Mouse (Mus musculus): ENCODE results near the gene Tmprss9. TPM values are rescaled to one million over a fixed set of nuclear protein-coding genes. Genes with fewer than 3 reads are reported as not detected.

Gene Tmprss9
- polyA plus RNA-seq, 1 experiment from 2014 or later = 0.31 TPM

- WGBS = 67% methylated on average over 14 of the region's 14 CpGs
- no peak overlapping the region for H3K27ac ChIP-seq (replicated peaks)
- no peak overlapping the region for H3K4me2 ChIP-seq
- peaks cover 8% of the 10 kb centered on the region; the same call in 1 of the 2 replicates for H3K4me1 ChIP-seq (replicated peaks)
- H3K9ac ChIP-seq = no peak overlapping the region
- no peak overlapping the region for H3K4me3 ChIP-seq
- H3K27me3 ChIP-seq = no peaks in the 10 kb centered on the region
- H3K36me3 ChIP-seq = no peaks in the 10 kb centered on the region
- H3K9me3 ChIP-seq = no peaks in the 10 kb centered on the region
- ATAC-seq (ENCODE audit: low read depth) = no peak
These were observed 75.2 kb downstream of the Tmprss9 start for GRCm38 (mm10) chr10:80946684-80947437.

DNA sequence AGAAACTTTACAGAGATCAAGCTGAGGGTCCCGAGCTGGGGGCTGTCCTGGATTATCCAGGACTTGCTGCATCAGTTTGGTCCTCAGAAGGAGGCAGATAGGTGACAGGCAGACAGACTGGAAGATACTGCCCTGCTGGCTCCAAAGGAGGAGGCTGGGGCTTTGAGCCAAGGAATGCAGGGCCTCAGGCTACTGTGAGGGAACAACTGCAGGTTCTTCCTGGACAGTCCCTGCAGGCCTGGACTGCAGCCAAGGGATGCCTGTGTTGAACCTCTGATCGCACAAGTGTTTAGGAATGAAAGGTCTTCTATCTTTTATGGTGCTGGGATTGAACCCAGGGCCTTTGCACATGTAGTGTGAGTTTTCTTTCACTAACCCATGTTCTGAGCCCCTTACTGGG, 76.2 kb downstream of the Tmprss9 start:
- ATAC-seq (ENCODE audit: low read depth) = no peak
- Histone ChIP-seq H3K4me1 (replicated peaks) (peaks cover 8% of the 10 kb centered on the region; the same call in 1 of the 2 replicates), H3K27me3 (no peaks in the 10 kb centered on the region), H3K9me3 (no peaks in the 10 kb centered on the region), H3K9ac (no peak overlapping the region), H3K4me3 (no peak overlapping the region), H3K4me2 (no peak overlapping the region), H3K27ac (replicated peaks) (no peak overlapping the region), H3K36me3 (no peaks in the 10 kb centered on the region)
- WGBS = 51% methylated on average over 2 of the region's 2 CpGs

GRCm38 (mm10) chr10:80948570-80948969, 76.9 kb downstream of the Tmprss9 start:
- Histone ChIP-seq H3K4me2 (no peak overlapping the region), H3K4me3 (no peak overlapping the region), H3K27ac (replicated peaks) (no peak overlapping the region), H3K36me3 (no peaks in the 10 kb centered on the region), H3K4me1 (replicated peaks) (peaks cover 8% of the 10 kb centered on the region; the same call in 1 of the 2 replicates), H3K9ac (no peak overlapping the region), H3K9me3 (no peaks in the 10 kb centered on the region), H3K27me3 (no peaks in the 10 kb centered on the region)
- 31% methylated on average over 6 of the region's 6 CpGs for WGBS
- ATAC-seq (ENCODE audit: low read depth) = no peak

GRCm38 (mm10) chr10:80949081-80949480, 77.4 kb downstream of the Tmprss9 start:
- no peak for ATAC-seq (ENCODE audit: low read depth)
- Histone ChIP-seq H3K27me3 (no peaks in the 10 kb centered on the region), H3K4me2 (no peak overlapping the region), H3K4me1 (replicated peaks) (peaks cover 8% of the 10 kb centered on the region; the same call in 1 of the 2 replicates), H3K36me3 (no peaks in the 10 kb centered on the region), H3K9me3 (no peaks in the 10 kb centered on the region), H3K4me3 (no peak overlapping the region), H3K27ac (replicated peaks) (no peak overlapping the region), H3K9ac (no peak overlapping the region)
- WGBS = 80% methylated on average over 3 of the region's 3 CpGs

MicroRNA genes within 50 kb of the gene (microRNA counts, 519-probe panel; counts per million panel counts)
- microRNA mmu-miR-1982 = not detected

Small RNAs within 50 kb of the gene (microRNA-seq; reads per million reads assigned to microRNA genes)
- 2.5 reads per million, percentile 10 among the genes with 10 or more reads in this experiment for gene Mir1982

Other genes with a start within 250 kb of the Tmprss9 start
- gene Csnk1g2, start 249.0 kb upstream of the Tmprss9 start, polyA plus RNA-seq (2015; fragmentation: Nextera tagmentation; extraction: Ambion mirVana) = 98.0 and 110 TPM in 2 replicates
- gene Btbd2, start 214.8 kb upstream of the Tmprss9 start, polyA plus RNA-seq (2015; fragmentation: Nextera tagmentation; extraction: Ambion mirVana) = 93.9 and 100.0 TPM in 2 replicates
- 61.4 and 63.4 TPM in 2 replicates for gene Mknk2, start 193.7 kb upstream of the Tmprss9 start, polyA plus RNA-seq (2015; fragmentation: Nextera tagmentation; extraction: Ambion mirVana)
- 46.4 and 55.1 TPM in 2 replicates for gene Mob3a, start 169.9 kb upstream of the Tmprss9 start, polyA plus RNA-seq (2015; fragmentation: Nextera tagmentation; extraction: Ambion mirVana)
- 37.2 and 39.1 TPM in 2 replicates for gene Izumo4, start 169.7 kb upstream of the Tmprss9 start, polyA plus RNA-seq (2015; fragmentation: Nextera tagmentation; extraction: Ambion mirVana)
- gene Ap3d1, start 129.6 kb upstream of the Tmprss9 start, polyA plus RNA-seq (2015; fragmentation: Nextera tagmentation; extraction: Ambion mirVana) = 106 and 114 TPM in 2 replicates
- gene Dot1l, start 116.6 kb upstream of the Tmprss9 start, polyA plus RNA-seq (2015; fragmentation: Nextera tagmentation; extraction: Ambion mirVana) = 16.4 and 19.5 TPM in 2 replicates
- 67.5 and 71.0 TPM in 2 replicates for gene Sf3a2, start 73.7 kb upstream of the Tmprss9 start, polyA plus RNA-seq (2015; fragmentation: Nextera tagmentation; extraction: Ambion mirVana)
- 128 and 137 TPM in 2 replicates for gene Plekhj1, start 73.2 kb upstream of the Tmprss9 start, polyA plus RNA-seq (2015; fragmentation: Nextera tagmentation; extraction: Ambion mirVana)
- gene Amh, start 66.6 kb upstream of the Tmprss9 start, polyA plus RNA-seq (2015; fragmentation: Nextera tagmentation; extraction: Ambion mirVana) = 0.11 TPM in 1 of 2 replicates, not detected in the other
- 0.76 and 1.1 TPM in 2 replicates for gene Jsrp1, start 58.4 kb upstream of the Tmprss9 start, polyA plus RNA-seq (2015; fragmentation: Nextera tagmentation; extraction: Ambion mirVana)
- gene Oaz1, start 45.2 kb upstream of the Tmprss9 start, polyA plus RNA-seq (2015; fragmentation: Nextera tagmentation; extraction: Ambion mirVana) = 1,173 and 1,183 TPM in 2 replicates
- 2.3 and 3.2 TPM in 2 replicates for gene Lingo3, start 27.8 kb upstream of the Tmprss9 start, polyA plus RNA-seq (2015; fragmentation: Nextera tagmentation; extraction: Ambion mirVana)
- gene Lsm7, start 16.6 kb upstream of the Tmprss9 start, polyA plus RNA-seq (2015; fragmentation: Nextera tagmentation; extraction: Ambion mirVana) = 199 and 218 TPM in 2 replicates
- 62.0 and 66.2 TPM in 2 replicates for gene Sppl2b, start 16.6 kb upstream of the Tmprss9 start, polyA plus RNA-seq (2015; fragmentation: Nextera tagmentation; extraction: Ambion mirVana)
- gene Timm13, start 29.1 kb downstream of the Tmprss9 start, polyA plus RNA-seq (2015; fragmentation: Nextera tagmentation; extraction: Ambion mirVana) = 328 and 331 TPM in 2 replicates
- gene Lmnb2, start 46.4 kb downstream of the Tmprss9 start, polyA plus RNA-seq (2015; fragmentation: Nextera tagmentation; extraction: Ambion mirVana) = 38.3 and 41.6 TPM in 2 replicates
- gene Gadd45b, start 58.2 kb downstream of the Tmprss9 start, polyA plus RNA-seq (2015; fragmentation: Nextera tagmentation; extraction: Ambion mirVana) = 8.8 and 9.0 TPM in 2 replicates
- 16.2 and 17.4 TPM in 2 replicates for gene Gng7, start 143.1 kb downstream of the Tmprss9 start, polyA plus RNA-seq (2015; fragmentation: Nextera tagmentation; extraction: Ambion mirVana)
- 38.1 and 38.7 TPM in 2 replicates for gene Diras1, start 153.8 kb downstream of the Tmprss9 start, polyA plus RNA-seq (2015; fragmentation: Nextera tagmentation; extraction: Ambion mirVana)
- 40.9 and 44.2 TPM in 2 replicates for gene Slc39a3, start 165.6 kb downstream of the Tmprss9 start, polyA plus RNA-seq (2015; fragmentation: Nextera tagmentation; extraction: Ambion mirVana)
- 283 and 286 TPM in 2 replicates for gene Sgta, start 188.3 kb downstream of the Tmprss9 start, polyA plus RNA-seq (2015; fragmentation: Nextera tagmentation; extraction: Ambion mirVana)
- gene Thop1, start 198.2 kb downstream of the Tmprss9 start, polyA plus RNA-seq (2015; fragmentation: Nextera tagmentation; extraction: Ambion mirVana) = 47.4 and 48.4 TPM in 2 replicates
- gene Creb3l3, start 227.0 kb downstream of the Tmprss9 start, polyA plus RNA-seq (2015; fragmentation: Nextera tagmentation; extraction: Ambion mirVana) = 0.27 and 0.90 TPM in 2 replicates
- gene Map2k2, start 234.1 kb downstream of the Tmprss9 start, polyA plus RNA-seq (2015; fragmentation: Nextera tagmentation; extraction: Ambion mirVana) = 217 and 244 TPM in 2 replicates

Measured in neural tube, embryonic 13.5 days (tissue).